Comparison of ENCODE assay signal across 17 mouse cellular contexts in the genomic region with DNA sequence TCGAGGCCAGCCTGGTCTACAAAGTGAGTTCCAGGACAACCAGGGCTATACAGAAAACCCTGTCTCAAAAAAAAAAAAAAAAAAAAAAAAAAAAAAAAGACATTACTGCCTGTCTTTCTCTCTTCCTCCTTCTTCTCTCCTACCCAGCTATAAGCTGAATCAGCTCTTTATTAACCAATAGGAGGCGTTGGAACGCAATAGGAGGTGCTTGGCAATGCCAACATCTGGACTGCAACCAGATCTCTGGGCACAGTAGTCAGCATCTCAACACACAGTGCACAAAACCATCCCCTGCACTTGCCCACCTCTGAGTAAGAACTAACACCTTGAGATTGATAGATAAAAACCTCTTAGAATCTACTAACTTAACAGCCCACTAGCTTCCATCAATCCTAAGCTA.
"Had no signal": no experiment of that assay in that cellular context is flagged by ENCODE, and none has a peak within 500 bp of the region (broad histone marks: within the 10 kb centered on the region; RNA-seq: fewer than 3 reads in every experiment).

No protein-coding gene starts in this region.

- H3K4me2 ChIP-seq: liver, embryonic 15.5 days; lung, embryonic 15.5 days; midbrain, embryonic 12.5 days; midbrain, embryonic 15.5 days; neural tube, embryonic 12.5 days; stomach, embryonic 15.5 days had no signal

- H3K9ac ChIP-seq: liver, embryonic 15.5 days; liver, postnatal 0 days; lung, embryonic 15.5 days; midbrain, embryonic 12.5 days; midbrain, embryonic 15.5 days; neural tube, embryonic 12.5 days; stomach, embryonic 15.5 days had no signal

- H3K4me3 ChIP-seq: liver, embryonic 15.5 days; lung, embryonic 15.5 days; megakaryocyte, embryonic 14.5 days; midbrain, embryonic 12.5 days; midbrain, embryonic 15.5 days; neural tube, embryonic 12.5 days; stomach, embryonic 15.5 days had no signal

- ATAC-seq: liver, postnatal 0 days; lung, postnatal 0 days; midbrain, embryonic 15.5 days had no signal

- H3K27me3 ChIP-seq: liver, embryonic 15.5 days; lung, embryonic 15.5 days; megakaryocyte, embryonic 14.5 days; midbrain, embryonic 12.5 days; midbrain, embryonic 15.5 days; neural tube, embryonic 12.5 days; stomach, embryonic 15.5 days had no signal

- H3K27ac ChIP-seq: liver, embryonic 15.5 days; lung, embryonic 15.5 days; midbrain, embryonic 12.5 days; midbrain, embryonic 15.5 days; neural tube, embryonic 12.5 days; stomach, embryonic 15.5 days; stomach, postnatal 0 days had no signal

- H3K4me1 ChIP-seq: liver, embryonic 15.5 days; lung, embryonic 15.5 days; megakaryocyte, embryonic 14.5 days; midbrain, embryonic 12.5 days; midbrain, embryonic 15.5 days; neural tube, embryonic 12.5 days; stomach, embryonic 15.5 days had no signal

- DNase-seq: liver, postnatal 0 days; lung, adult 2 months; lung, postnatal 14 days; lung, postnatal 4 days; right cerebral cortex, postnatal 14 days; thymus, adult 2 months; thymus, postnatal 25 days; thymus, postnatal 4 days had no signal

- H3K36me3 ChIP-seq: liver, embryonic 15.5 days; lung, embryonic 15.5 days; midbrain, embryonic 12.5 days; midbrain, embryonic 15.5 days; neural tube, embryonic 12.5 days; stomach, embryonic 15.5 days had no signal

- H3K9me3 ChIP-seq: liver, embryonic 15.5 days; lung, embryonic 15.5 days; megakaryocyte, embryonic 14.5 days; midbrain, embryonic 12.5 days; midbrain, embryonic 15.5 days; neural tube, embryonic 12.5 days; stomach, embryonic 15.5 days had no signal
